Mouse (Mus musculus) ovary, postnatal 36 days (tissue): Measurements from ENCODE around the gene Ilk.
A peak's percentile ranks its signal among the peaks of the same experiment; 100 is the strongest.
"Not testable (repeated sequence)": the region's sequence is repeated elsewhere in the genome, so short reads cannot be mapped to it uniquely, and the experiment has no call there.

Experiments used
- DNase-seq: peaks from one replicate; pipeline ENCODE4 v3.0.0; 2022; ENCODE audit warnings: low spot score, mixed read lengths

Ilk gene

GRCm38 (mm10) chr7:105743246-105743925 is 7.0 kb downstream of the Ilk start:
- DNase-seq: not testable (repeated sequence)

- peak; percentile 83 for DNase-seq
Observed at GRCm38 (mm10) chr7:105743926-105744590, 7.7 kb downstream of the Ilk start, which contains the start of gene Taf10. Gene Taf10 (minus strand): TSS chr7:105744361.

GRCm38 (mm10) chr7:105747776-105748175 is 11.4 kb downstream of the Ilk start:
- no peak for DNase-seq

GRCm38 (mm10) chr7:105751491-105752433 is 15.4 kb downstream of the Ilk start, which contains the start of gene Tpp1:
Gene Tpp1 (minus strand): TSS chr7:105752235.
- peak; percentile 83 for DNase-seq

- no peak for DNase-seq
Observed at GRCm38 (mm10) chr7:105752716-105753115, 16.3 kb downstream of the Ilk start.

GRCm38 (mm10) chr7:105753281-105753680 is 16.9 kb downstream of the Ilk start:
- no peak for DNase-seq

- DNase-seq: no peak
Observed at GRCm38 (mm10) chr7:105761813-105762484, 25.6 kb downstream of the Ilk start.

GRCm38 (mm10) chr7:105762517-105763270 is 26.3 kb downstream of the Ilk start:
- no peak for DNase-seq

GRCm38 (mm10) chr7:105764331-105764730 is 27.9 kb downstream of the Ilk start:
- no peak for DNase-seq

GRCm38 (mm10) chr7:105767729-105768165 is 31.4 kb downstream of the Ilk start:
- DNase-seq: no peak

- DNase-seq: no peak
Observed at GRCm38 (mm10) chr7:105769959-105770358, 33.6 kb downstream of the Ilk start.

- DNase-seq: no peak
Observed at GRCm38 (mm10) chr7:105772331-105772730, 35.9 kb downstream of the Ilk start.

GRCm38 (mm10) chr7:105773041-105773440 is 36.6 kb downstream of the Ilk start:
- no peak for DNase-seq

GRCm38 (mm10) chr7:105774661-105775060 is 38.3 kb downstream of the Ilk start:
- DNase-seq: no peak

GRCm38 (mm10) chr7:105776026-105776425 is 39.6 kb downstream of the Ilk start:
- no peak for DNase-seq

GRCm38 (mm10) chr7:105777316-105777715 is 40.9 kb downstream of the Ilk start:
- DNase-seq: no peak

GRCm38 (mm10) chr7:105777797-105778552 is 41.6 kb downstream of the Ilk start:
- no peak for DNase-seq

GRCm38 (mm10) chr7:105778553-105779265 is 42.3 kb downstream of the Ilk start:
- no peak for DNase-seq

- DNase-seq: no peak
Observed at GRCm38 (mm10) chr7:105783861-105784260, 47.5 kb downstream of the Ilk start.

- no peak for DNase-seq
Observed at GRCm38 (mm10) chr7:105784556-105784955, 48.2 kb downstream of the Ilk start.
